Mouse (Mus musculus): ENCODE measurements around the gene Ndufaf2. TPM values are rescaled to one million over a fixed set of nuclear protein-coding genes. Genes with fewer than 3 reads are reported as not detected.

Gene Ndufaf2
- polyA plus RNA-seq (2012; fragmentation: generic; extraction: Trizol), result 10 to 100 TPM; 29.0 to 33.6 TPM

DNA sequence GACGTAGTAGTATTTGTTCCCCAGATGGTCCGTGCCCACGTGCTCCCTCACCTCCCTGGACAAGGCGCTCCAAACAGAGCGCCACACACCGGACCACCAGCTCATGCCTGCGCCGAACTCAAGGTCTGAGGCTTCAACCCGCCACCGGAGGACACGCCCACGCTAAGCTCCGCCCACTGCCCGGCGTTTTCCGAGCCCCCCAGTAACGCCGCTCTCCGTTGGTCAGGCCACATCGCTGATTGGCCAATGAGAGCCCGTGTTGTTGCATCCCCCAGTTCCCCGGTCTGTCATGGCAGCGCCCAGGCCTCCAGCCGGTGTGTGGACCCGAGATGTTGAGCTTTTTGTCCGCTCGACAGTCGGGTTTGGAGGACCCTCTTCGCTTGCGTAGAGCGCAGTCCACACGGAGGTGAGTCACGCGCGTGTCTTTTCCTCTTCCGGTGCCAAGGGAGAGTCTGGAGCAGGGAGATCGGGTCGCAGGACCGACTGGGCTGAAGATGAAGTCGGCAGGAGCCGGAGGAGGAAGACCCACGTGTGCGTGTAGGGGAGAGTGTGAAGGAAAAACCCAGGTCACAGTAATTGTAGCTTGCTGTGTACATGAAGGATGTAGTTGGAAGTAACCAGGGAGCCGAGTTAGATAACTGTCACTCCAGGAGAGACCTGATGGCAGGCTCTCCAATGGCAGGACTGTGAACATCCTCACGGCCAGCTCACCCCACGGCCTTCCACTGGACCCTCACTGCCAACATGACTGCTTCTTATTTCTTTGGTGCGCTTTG, at the start of gene Ndufaf2, which contains the start of gene Ercc8:
Ndufaf2 (minus strand) TSS at position 159 of the 776 bp plus-strand sequence.
Ercc8 (plus strand) TSS at position 267 of the 776 bp plus-strand sequence.

DNA sequence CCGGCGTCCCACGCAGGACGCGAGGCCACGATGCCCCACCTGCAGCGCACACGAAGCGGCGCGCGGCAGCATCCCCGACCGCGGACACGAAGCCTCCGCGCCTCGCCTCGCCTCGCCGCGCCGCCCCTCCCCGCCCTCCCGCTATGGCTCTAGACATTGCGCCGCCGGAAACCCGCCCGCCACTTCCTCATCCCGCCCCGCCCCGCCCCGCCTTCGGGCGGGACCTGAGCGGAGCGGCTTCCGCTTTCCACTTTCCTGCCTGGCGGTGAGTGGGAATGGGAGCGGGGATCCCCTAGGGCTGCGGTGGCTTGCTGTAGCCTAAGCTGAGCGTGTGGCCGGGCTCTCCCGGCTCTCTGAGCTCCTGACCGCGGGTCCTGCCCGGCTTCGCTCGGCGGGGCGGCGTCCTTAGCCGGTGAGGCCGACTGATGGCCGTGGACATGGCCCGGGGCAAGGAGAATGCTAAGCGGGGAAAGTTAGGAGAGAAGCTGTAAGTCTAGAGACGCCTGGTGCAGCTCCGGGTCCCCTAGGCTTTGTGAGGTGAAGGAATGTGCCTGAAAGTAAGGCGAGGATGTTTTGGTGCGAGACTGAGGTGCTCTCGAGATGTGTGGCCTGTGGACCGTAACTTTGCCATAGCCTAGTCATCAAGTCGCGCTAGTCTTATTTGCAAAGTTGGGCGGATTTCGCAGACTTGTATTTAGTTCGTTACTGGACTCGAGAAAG, 114.0 kb downstream of the Ndufaf2 start, which contains the start of gene Smim15:
Smim15 (plus strand) TSS at position 225 of the 720 bp plus-strand sequence.

Other genes starting within 250 kb of the Ndufaf2 start
- 1 to 10 TPM in 1 of 2 experiments, under 1 TPM in 1; 0.82 to 9.3 TPM for gene Smim15, start 114.2 kb downstream of the Ndufaf2 start, polyA plus RNA-seq (2012; fragmentation: generic; extraction: Trizol)
- 1 to 10 TPM; 4.8 TPM for gene Ercc8, start 108 bp upstream of the Ndufaf2 start, polyA plus RNA-seq (2012; fragmentation: generic; extraction: Trizol)
- 1 to 10 TPM in 1 of 2 experiments, under 1 TPM in 1; 0.66 to 2.3 TPM for gene Elovl7, start 55.8 kb upstream of the Ndufaf2 start, polyA plus RNA-seq (2012; fragmentation: generic; extraction: Trizol)
- gene Depdc1b, start 157.7 kb upstream of the Ndufaf2 start, polyA plus RNA-seq (2012; fragmentation: generic; extraction: Trizol), result 1 to 10 TPM; 4.1 to 9.8 TPM

All from C3H10T1/2 (cell line).